Mouse (Mus musculus) adrenal gland, adult (tissue): ENCODE measurements at regions not wholly inside any gene's neighbourhood (a gene's known extent, or its start where the extent isn't known, plus 50 kb on each side); places are given as distances from the start of the nearest gene placed in this dataset.

ENCODE experiments used
- DNase-seq, 2 experiments: peaks; one replicate each; pipeline ENCODE4 v3.0.0; 2022 to 2023; ENCODE audit warnings: low spot score in 1 of 2; ENCODE audit not compliant: inconsistent age in 2 of 2

DNA sequence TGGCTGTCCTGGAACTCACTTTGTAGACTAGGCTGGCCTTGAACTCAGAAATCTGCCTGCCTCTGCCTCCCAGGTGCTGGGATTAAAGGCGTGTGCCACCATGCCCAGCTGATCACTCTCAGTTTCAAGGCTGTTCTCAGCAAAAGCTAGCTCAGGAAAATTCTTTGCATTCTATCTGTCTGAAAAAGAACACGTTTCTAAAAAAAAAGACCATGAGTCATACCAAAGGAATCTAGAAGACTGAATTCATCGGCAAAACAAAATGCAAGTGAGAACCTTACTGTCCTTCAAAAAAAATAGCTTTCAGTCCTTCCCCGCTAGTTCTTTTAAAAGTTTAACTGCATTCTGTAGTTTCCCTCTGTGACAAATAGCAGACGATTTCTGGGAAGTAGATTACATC lies 596.3 kb upstream of the Syt1 start:
- DNase-seq, result peak in 1 of 2 experiments; percentile 21

- DNase-seq, result no peak
Observed at GRCm38 (mm10) chr10:109603241-109603640, 592.5 kb upstream of the Syt1 start.

DNA sequence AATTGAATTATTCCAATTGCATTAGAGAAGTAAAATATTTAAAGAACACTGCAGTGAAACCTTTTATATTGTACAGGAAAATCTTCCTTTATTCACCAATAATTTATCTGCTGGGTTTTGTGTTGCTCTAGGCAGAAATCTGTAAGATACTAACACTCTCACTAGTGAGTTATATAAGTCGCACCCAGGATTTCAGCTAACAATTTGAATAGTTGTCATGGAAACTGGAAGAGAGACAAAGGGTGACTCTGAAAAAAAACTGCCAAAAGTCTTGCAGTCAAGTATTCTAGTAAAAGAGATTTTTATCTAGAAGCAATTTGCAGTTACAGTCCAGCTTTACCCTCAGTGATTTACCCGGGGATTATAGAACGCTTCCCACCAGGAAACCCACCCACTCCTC lies 587.8 kb upstream of the Syt1 start:
- DNase-seq, result no peak

DNA sequence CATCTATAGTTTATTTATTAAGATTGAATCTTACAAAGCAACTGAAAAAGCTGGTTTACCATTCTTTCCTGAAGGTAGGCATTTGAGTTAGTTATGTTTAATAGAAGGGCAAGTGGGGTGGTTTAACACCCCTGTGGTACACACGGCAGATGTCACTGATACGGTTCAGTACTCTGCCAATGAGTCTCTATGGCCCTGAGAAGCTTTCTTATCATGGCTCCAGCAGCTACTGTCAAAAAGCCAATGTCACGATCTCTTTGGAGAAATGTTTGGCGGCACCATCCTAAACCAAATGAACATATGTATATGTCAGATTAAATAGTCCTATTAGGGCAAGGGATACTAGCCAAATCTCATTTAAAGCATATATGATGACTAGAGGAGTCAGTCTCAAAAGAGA lies 562.4 kb upstream of the Syt1 start:
- DNase-seq, result no peak

DNA sequence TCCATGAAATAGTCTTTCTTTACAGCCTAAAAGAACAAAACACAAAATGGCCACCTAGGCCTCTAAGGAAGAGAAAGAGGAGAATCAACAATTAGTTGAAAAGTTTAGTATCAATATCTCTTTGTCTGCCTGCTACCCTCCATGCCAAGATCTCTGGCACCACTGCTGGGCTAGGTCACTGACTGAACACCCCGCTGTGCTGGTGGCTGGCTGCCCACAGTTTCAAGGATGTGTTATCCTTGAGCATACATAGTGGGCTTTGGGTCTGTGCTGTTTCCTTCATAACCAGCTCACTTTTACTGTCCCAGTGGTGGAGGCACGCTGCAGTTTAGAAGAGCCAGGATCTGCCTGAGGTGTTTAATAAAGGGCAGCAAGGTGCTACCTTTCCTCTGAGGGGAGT lies 559.0 kb upstream of the Syt1 start:
- peak; percentile 50 to 67 for DNase-seq

DNA sequence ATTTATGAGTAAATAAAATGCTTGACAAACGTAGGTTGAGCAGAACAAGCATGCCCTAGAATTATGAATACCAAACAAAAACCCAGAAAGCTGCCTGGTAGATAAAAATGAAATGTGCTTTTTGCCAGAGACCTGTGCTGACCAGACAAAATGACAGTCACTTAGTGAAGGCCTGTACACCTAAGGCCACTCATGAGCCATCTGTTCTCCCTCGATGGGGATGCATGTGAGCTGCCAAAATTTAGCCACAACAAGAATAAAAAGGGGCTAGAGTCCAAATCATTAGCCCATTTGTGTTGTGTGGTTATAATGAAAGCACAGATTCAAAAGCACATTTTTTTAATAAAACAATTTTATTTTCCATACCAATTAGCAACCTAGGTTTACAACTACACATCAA lies 555.9 kb upstream of the Syt1 start:
- no peak for DNase-seq

- peak in 1 of 2 experiments; percentile 22 for DNase-seq
Observed at GRCm38 (mm10) chr10:109561638-109562037, 550.9 kb upstream of the Syt1 start.

- peak; percentile 23 to 77 for DNase-seq
Observed at GRCm38 (mm10) chr10:109561094-109561493, 550.3 kb upstream of the Syt1 start.

- DNase-seq, result no peak
Observed at GRCm38 (mm10) chr10:109543301-109543700, 532.5 kb upstream of the Syt1 start.

- no peak for DNase-seq
Observed at GRCm38 (mm10) chr10:109540229-109540628, 529.4 kb upstream of the Syt1 start.

- no peak for DNase-seq
Observed at GRCm38 (mm10) chr10:109528096-109528495, 517.3 kb upstream of the Syt1 start.

GRCm38 (mm10) chr10:109521681-109522080 lies 510.9 kb upstream of the Syt1 start:
- DNase-seq, result no peak

DNA sequence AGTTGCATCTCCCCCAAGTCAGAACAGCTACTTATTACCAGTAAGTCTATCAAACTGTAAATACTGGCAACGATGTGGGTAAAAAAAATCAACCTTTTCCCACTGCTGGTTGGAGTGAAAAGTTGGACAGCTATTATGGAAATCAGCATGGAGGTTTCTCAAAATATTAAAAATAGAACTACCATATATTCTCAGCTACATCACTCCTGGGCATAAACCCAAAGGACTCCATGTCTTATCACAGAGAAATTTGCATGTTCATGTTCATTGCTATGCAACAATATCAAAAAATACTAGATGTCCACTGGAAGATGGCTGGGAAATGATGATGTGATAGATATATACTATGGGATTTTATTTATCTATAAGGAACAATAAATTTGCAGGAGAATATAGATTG lies 506.9 kb upstream of the Syt1 start:
- no peak for DNase-seq

DNA sequence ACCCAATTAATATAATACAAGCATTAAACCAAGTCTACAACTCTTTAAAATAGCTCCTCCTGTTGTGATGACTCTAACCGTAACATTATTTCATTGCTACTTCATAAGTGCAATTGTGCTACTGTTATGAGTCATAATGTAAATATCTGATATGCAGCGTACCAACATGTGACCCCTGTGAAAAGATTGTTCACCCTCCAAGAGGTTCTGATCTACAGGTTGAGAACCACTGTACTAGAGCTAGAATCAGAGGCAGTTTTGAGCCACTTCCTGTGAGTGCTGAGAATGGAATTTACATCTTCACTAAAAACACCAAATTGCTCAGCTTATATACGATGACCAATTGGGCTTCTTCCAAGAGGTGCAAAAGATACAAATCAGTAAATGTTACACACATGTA lies 504.4 kb upstream of the Syt1 start:
- DNase-seq, result no peak

DNA sequence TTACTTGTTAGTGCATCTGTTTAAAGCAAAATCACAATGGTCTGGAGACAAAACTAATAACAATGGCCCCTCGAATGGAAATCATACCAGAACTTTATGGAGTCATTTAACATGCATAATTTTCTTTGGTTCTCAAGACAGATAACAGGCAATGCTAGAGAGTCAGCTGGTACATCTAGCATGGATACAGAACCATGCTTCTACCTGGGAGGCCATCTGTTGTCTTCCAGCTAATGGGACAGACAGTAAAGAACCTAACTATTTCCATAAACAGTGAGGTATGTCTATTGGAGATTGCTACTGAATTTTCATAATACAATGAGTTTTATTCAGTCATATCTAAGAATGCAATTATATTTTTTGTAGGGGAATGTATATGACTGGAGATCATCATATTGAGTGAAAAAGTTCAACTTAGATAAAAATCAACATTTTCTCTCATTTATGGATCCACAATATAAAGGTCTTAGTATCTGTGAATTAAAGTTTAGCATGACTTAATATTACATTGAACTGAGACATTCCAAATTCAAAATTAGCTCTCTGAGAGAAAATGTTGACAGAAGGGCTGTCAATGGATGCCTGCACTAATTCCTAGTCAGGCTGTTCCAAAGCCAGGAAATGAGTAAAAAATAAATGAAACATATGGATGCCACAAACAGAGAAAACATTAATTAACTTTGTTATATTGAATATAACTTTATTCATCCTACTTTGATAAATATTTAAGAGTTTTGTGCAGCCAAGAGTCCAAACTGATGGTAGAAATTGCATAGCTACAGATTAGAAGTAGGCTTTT lies 500.3 kb upstream of the Syt1 start:
- no peak for DNase-seq

DNA sequence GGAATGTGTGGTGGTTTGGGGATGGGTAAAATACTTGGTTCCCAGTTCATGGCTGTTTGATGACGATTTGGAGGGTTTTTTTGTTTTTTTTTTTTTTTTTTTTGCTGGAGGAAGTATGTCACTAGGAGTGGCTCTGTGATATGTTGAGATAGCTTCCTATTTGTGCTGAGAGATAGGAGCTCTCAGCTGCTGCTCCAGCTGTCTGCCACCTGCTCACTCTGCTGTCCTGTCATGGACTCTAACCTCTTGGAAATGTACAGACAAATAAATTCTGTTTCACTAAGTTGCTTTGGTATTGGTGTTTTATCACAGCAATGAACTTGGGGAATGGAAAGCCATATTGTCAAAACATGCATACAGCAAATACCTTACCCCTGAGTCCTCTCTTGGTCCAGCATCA lies 497.8 kb upstream of the Syt1 start:
- DNase-seq, result no peak

DNA sequence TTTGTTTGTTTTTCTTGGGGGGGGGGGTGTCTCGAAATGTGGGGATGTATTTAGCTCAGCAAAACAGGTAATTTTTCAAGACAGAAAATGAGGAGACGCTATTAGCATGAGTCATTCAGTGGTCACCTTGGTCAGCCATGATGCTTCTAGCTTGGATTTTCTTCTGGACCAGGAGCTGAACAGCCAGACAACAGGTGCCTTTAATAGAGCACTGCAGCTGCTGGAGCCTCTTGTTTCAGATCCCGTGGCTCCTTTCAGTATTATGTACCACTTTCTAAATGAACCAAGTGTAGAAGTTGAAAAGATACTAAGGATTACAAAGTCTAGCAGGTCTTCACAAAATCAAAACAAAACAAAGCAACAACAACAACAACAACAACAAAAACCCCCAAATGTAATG lies 496.4 kb upstream of the Syt1 start:
- no peak for DNase-seq

GRCm38 (mm10) chr10:109504683-109505082 lies 493.9 kb upstream of the Syt1 start:
- DNase-seq, result peak in 1 of 2 experiments; percentile 38

GRCm38 (mm10) chr10:109500861-109501260 lies 490.1 kb upstream of the Syt1 start:
- DNase-seq, result no peak

DNA sequence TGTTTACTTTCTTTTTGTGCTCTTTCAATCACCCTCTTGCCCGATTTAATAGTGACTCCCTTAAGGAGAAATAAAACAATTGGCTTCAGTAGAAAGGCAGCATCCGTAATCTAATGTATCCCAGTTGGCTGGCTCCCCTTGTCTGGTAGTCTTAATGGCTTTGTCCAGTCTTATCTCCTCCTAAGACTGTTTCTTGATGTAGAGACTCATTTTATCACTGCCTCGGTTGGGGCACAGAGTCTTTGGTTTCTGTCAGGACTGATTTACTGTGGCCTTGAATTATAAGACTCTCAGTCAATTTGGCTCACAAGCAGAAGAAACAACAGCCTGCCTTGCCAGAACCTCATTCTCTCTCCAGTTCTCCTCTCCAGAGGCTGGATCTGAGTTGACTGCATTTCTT lies 487.5 kb upstream of the Syt1 start:
- peak; percentile 14 to 49 for DNase-seq

DNA sequence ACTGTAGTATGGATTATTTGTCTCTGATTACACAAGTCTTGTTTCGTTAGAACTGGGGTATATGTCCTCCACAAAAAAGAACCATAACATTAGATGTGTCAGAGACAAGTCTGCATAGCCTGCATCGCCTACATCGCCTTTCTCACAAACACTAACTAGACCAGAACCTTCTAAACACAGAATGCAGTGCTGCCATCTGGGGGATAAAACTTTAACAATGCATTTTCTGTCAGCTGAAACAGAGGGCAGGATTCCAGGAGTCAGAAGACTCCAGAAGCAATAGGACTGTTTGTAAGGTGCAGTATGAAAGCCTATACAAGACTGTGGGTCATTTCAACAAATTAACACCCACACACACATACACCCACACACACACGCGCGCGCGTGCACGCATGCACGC lies 485.4 kb upstream of the Syt1 start:
- DNase-seq, result peak; percentile 18 to 61

DNA sequence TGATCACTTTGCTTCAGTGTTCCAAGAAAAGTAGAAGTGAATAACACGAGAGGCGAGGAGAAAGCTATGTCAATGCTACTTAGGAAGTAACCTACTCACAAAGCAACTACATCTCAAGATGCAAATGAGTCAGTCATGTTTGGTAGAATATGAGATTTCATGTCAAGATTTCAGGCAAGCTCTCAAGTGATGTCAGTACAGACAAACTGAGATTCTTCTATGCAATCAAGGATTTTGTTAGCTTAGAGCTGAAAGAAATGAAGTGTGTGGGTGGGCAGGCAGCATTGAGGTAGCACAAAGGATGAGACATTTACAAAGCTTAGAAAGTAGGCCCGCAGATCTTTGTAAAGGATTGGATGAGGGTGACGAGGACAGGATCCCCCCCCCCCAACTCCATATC lies 480.0 kb upstream of the Syt1 start:
- DNase-seq, result no peak

- no peak for DNase-seq
Observed at GRCm38 (mm10) chr10:109488000-109488399, 477.2 kb upstream of the Syt1 start.
